Comparison of ENCODE assay signal across 8 mouse cellular contexts in genomic region chr15:97750697-97751096, GRCm38 (mm10). TPM values are rescaled to one million over a fixed set of nuclear protein-coding genes. Genes with fewer than 3 reads are reported as not detected.
DNase-seq lines count a peak whose midpoint lies in the region; ATAC-seq lines count a peak whose summit lies in the region.

No protein-coding gene starts in this region.

- WGBS in hindbrain, embryonic 16.5 days = 17% methylated on average over 12 of the region's 12 CpGs
- 77% methylated on average over 12 of the region's 12 CpGs for WGBS in midbrain, embryonic 10.5 days

- no peak overlapping the region for H3K4me3 ChIP-seq in brown adipose tissue, adult 24 weeks (ENCODE audit: insufficient read depth, low read depth, low read length)
- H3K4me3 ChIP-seq in hindbrain, embryonic 16.5 days (ENCODE audit: low read length) = no peak overlapping the region
- no peak overlapping the region for H3K4me3 ChIP-seq in midbrain, embryonic 10.5 days

- peak overlapping the region; percentile 57 for H3K27ac ChIP-seq in brown adipose tissue, adult 24 weeks (replicated peaks; ENCODE audit: low read depth, low read length)
- H3K27ac ChIP-seq in hindbrain, embryonic 16.5 days (ENCODE audit: low read depth, low read length) = peak overlapping the region; percentile 65; the same call in 1 of the 2 replicates
- peak overlapping the region; percentile 63 for H3K27ac ChIP-seq in midbrain, embryonic 10.5 days (replicated peaks)

- H3K4me1 ChIP-seq in brown adipose tissue, adult 24 weeks (ENCODE audit: control insufficient read depth, insufficient read depth, insufficient read length, low read length) = peaks cover 12% of the 10 kb centered on the region
- H3K4me1 ChIP-seq in hindbrain, embryonic 16.5 days (ENCODE audit: control insufficient read depth, insufficient read depth, low read depth, low read length) = peaks cover 4% of the 10 kb centered on the region
- H3K4me1 ChIP-seq in midbrain, embryonic 10.5 days = peaks cover 46% of the 10 kb centered on the region

- DNase-seq in MEL-GATA-1-ER (ENCODE audit: extremely low read depth, low read depth) = peak; percentile 65
- DNase-seq in frontal cortex, adult 2 months (ENCODE audit: extremely low spot score in 1 of 2, low spot score in 1 of 2) = peak; percentile 77 to 82
- DNase-seq in left cerebral cortex, adult 18-20 months (ENCODE audit: low spot score in 2 of 2) = peak; percentile 71 to 74
- DNase-seq in midbrain, embryonic 10.5 days (ENCODE audit: low spot score) = no peak
- peak; percentile 86 for DNase-seq in right cerebral cortex, postnatal 4 days
- no peak for DNase-seq in yolk sac, embryonic 10.5 days (ENCODE audit: low spot score)

- no peaks in the 10 kb centered on the region for H3K9me3 ChIP-seq in hindbrain, embryonic 16.5 days (ENCODE audit: control insufficient read depth, low read length)
- H3K9me3 ChIP-seq in midbrain, embryonic 10.5 days (replicated peaks) = no peaks in the 10 kb centered on the region

- H3K4me2 ChIP-seq in hindbrain, embryonic 16.5 days (ENCODE audit: low read length) = peak overlapping the region; percentile 6; the same call in 1 of the 2 replicates

- no peak overlapping the region for H3K9ac ChIP-seq in hindbrain, embryonic 16.5 days (ENCODE audit: low read depth, low read length)

- H3K36me3 ChIP-seq in hindbrain, embryonic 16.5 days (ENCODE audit: control insufficient read depth, insufficient read depth, low read length) = no peaks in the 10 kb centered on the region
- H3K36me3 ChIP-seq in midbrain, embryonic 10.5 days = no peaks in the 10 kb centered on the region

- peak; percentile 89 for ATAC-seq in hindbrain, embryonic 16.5 days

- no peaks in the 10 kb centered on the region; the same call in 1 of the 2 replicates for H3K27me3 ChIP-seq in hindbrain, embryonic 16.5 days (replicated peaks; ENCODE audit: control insufficient read depth, insufficient read depth, low read length)
- H3K27me3 ChIP-seq in midbrain, embryonic 10.5 days (ENCODE audit: low read depth, poor library complexity, severe bottlenecking) = no peaks in the 10 kb centered on the region

RNA-seq across cellular contexts. Expression of gene Rapgef3, which starts 17.1 kb away (rescaled TPM):
- polyA plus RNA-seq in brown adipose tissue, adult 24 weeks (2012; ENCODE audit: insufficient read depth, insufficient read length, missing spikeins) = 6.1 and 6.6 TPM in 2 replicates
- polyA plus RNA-seq in frontal cortex, adult 2 months (2012; rRNA removed) = 69.2 and 78.4 TPM in 2 replicates
- 17.8 and 18.4 TPM in 2 replicates for polyA plus RNA-seq in hindbrain, embryonic 16.5 days (2015; fragmentation: Nextera tagmentation; extraction: Ambion mirVana)
- total RNA-seq in left cerebral cortex, adult 18-20 months (2021) = 10 to 100 TPM; 42.6 to 44.7 TPM
- polyA plus RNA-seq in midbrain, embryonic 10.5 days (2016; fragmentation: Nextera tagmentation; extraction: Ambion mirVana) = 5.3 and 6.0 TPM in 2 replicates

RNA-seq across cellular contexts. Expression of gene Endou, which starts 19.6 kb away (rescaled TPM):
- polyA plus RNA-seq in brown adipose tissue, adult 24 weeks (2012; ENCODE audit: insufficient read depth, insufficient read length, missing spikeins) = 0.63 and 2.0 TPM in 2 replicates
- 1.0 and 1.5 TPM in 2 replicates for polyA plus RNA-seq in frontal cortex, adult 2 months (2012; rRNA removed)
- polyA plus RNA-seq in hindbrain, embryonic 16.5 days (2015; fragmentation: Nextera tagmentation; extraction: Ambion mirVana) = 0.14 and 0.41 TPM in 2 replicates
- 1 to 10 TPM; 5.2 to 5.4 TPM for total RNA-seq in left cerebral cortex, adult 18-20 months (2021)
- 0.12 and 0.26 TPM in 2 replicates for polyA plus RNA-seq in midbrain, embryonic 10.5 days (2016; fragmentation: Nextera tagmentation; extraction: Ambion mirVana)

RNA-seq across cellular contexts. Expression of gene Slc48a1, which starts 27.6 kb away (rescaled TPM):
- polyA plus RNA-seq in brown adipose tissue, adult 24 weeks (2012; ENCODE audit: insufficient read depth, insufficient read length, missing spikeins) = 70.5 and 79.9 TPM in 2 replicates
- polyA plus RNA-seq in frontal cortex, adult 2 months (2012; rRNA removed) = 107 and 117 TPM in 2 replicates
- polyA plus RNA-seq in hindbrain, embryonic 16.5 days (2015; fragmentation: Nextera tagmentation; extraction: Ambion mirVana) = 118 and 122 TPM in 2 replicates
- total RNA-seq in left cerebral cortex, adult 18-20 months (2021) = 100 to 1,000 TPM; 154 to 168 TPM
- polyA plus RNA-seq in midbrain, embryonic 10.5 days (2016; fragmentation: Nextera tagmentation; extraction: Ambion mirVana) = 30.5 and 36.3 TPM in 2 replicates

RNA-seq across cellular contexts. Expression of gene Rpap3, which starts 45.1 kb away (rescaled TPM):
- 7.5 and 8.8 TPM in 2 replicates for polyA plus RNA-seq in brown adipose tissue, adult 24 weeks (2012; ENCODE audit: insufficient read depth, insufficient read length, missing spikeins)
- polyA plus RNA-seq in frontal cortex, adult 2 months (2012; rRNA removed) = 21.0 and 23.5 TPM in 2 replicates
- 32.8 and 33.8 TPM in 2 replicates for polyA plus RNA-seq in hindbrain, embryonic 16.5 days (2015; fragmentation: Nextera tagmentation; extraction: Ambion mirVana)
- total RNA-seq in left cerebral cortex, adult 18-20 months (2021) = 10 to 100 TPM; 29.2 to 29.7 TPM
- polyA plus RNA-seq in midbrain, embryonic 10.5 days (2016; fragmentation: Nextera tagmentation; extraction: Ambion mirVana) = 40.4 and 41.7 TPM in 2 replicates

Comparison
In these comparisons a context has a peak if more than half of its experiments do, and no peak if none do; other contexts are left out.
1. DNase-seq: peak in MEL-GATA-1-ER (single experiment), frontal cortex, adult 2 months (2 of 2), left cerebral cortex, adult 18-20 months (2 of 2) and right cerebral cortex, postnatal 4 days (single experiment); none in midbrain, embryonic 10.5 days (single experiment) and yolk sac, embryonic 10.5 days (single experiment).
2. Peak in every context shown above with its lines, with median percentiles within 50 percentile points of each other: H3K27ac ChIP-seq.